Mouse (Mus musculus) embryo, embryonic 10.5 days (tissue): ENCODE measurements around the gene Scube1.

ENCODE experiments used
- DNase-seq: peaks from one replicate; pipeline ENCODE4 v3.0.0-alpha.2; 2015; ENCODE audit warnings: low spot score

Gene Scube1

DNA sequence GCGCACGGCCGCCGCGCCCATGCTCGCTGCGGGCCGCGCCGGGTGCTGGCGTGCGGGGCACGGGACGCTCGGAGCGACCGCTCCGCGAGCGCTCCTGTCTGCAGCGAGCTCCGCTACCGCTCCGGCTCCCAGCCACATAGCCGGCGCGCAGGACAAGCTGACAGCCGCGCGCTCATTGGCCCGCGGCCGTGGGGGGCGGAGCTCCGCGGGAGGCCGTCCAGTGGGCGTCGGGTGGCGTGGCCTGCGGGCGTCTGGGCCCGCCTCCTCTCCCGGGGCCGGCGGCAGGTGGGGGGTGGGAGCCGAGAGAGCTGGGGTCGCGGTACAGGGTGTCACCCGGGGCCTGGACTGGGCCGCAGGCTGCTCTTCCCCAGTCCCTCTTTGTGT lies at the start of gene Scube1:
Scube1 (minus strand) TSS at position 136 of the 384 bp plus-strand sequence.
- DNase-seq, result peak; percentile 93

DNA sequence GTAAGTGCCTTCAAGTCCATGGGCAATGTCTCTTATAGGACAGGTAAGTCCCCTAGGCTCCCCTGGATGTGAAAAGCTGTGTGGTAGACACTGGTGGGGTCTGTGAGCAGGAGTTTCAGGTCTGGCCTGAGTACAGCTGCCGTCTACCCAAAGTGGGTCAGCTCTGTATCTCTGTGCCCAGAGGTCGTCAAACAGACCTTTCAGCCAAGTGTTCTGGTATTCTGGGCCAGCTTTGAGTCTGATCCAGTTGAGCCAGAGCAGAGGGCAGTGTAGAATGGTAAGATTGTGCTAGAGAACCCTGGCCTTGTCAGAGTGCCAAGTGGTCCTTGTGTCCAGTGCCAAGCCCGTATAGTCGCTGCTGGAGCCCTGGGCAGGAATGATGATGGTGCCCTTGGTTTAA lies 48.1 kb upstream of the Scube1 start:
- no peak for DNase-seq

DNA sequence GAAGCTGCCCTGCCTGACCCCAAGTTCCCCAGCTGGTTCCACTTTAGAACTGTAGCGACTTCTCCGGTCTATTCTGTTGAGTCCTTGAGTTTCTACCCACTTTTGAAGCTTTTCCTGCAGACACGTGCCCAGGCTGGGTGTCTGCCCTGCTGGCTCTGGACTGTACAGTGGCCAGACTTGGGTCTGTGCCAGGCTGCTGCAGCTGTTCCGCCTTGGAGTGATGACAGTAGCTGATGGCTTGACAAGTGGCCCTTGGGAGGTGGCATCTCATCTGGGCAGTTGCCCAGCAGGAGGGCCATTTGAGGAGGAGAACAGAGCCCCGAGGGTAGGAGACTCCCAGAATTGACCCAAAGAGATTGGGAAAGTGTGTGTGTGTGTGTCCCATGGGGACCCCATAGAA lies 47.6 kb upstream of the Scube1 start:
- no peak for DNase-seq

DNA sequence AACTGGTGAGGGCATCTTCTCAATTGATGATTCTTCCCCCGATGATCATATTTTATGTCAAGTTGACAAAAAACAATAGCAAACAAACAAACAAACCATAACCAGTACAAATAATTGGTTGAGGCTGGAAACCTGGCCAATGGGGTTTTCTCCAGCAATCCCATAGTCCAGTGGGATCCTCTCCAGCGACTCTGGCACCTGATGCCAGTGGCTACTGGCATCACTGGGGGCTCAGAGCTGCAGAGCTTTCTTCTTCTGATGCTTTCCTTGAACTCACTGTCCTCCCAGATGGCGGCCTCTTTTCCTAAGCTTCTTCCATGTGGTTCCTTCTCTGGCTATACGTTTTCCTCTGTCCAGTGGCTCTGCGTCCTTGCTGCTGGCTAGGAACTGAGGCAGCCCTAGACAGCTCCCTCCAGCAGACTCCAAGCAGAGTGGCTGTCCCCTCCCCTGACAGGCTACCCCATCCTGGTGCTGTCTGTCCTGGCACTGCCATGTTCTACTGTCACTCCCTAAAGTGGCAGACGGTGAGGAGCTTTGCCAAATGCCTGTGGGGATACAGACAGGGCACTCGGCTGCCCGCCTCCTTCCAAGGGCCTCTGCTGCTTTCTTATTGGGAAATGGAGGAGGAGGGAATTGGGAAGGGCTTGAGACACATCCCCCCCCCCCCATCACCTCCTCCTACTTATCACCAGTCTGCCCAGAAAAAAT lies 46.7 kb upstream of the Scube1 start:
- DNase-seq, result no peak

DNA sequence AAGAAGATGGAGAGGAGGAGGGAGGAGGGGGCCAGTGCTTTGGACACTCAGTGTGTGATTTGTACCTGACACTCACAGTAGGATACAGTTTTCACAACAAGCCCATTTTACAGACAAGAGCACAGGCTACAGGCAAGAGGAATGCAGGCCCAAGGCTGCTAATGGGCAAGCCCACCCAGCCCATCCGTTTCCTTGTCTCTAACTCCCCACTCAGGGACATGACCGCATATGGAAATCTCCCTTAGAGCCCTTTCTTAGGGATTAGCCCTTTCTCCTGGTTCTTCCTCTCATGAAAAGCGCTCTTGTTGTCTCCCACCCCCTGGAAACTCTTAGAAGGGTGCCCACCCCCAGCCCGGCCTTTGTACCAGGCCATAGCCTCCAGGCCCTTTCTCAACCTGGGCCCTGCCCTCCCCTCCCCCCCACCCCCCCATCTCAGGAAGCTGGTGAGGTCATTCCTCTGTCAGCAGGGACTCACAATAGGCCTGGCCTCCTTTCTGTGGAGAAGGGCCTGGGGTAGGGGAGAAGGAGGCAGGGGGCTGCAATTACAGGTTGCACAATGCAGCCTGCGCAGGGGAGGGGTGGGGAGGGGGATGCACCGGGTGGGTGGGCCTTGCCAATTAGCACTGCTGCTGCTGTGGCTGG lies 40.7 kb upstream of the Scube1 start:
- peak; percentile 64 for DNase-seq

DNA sequence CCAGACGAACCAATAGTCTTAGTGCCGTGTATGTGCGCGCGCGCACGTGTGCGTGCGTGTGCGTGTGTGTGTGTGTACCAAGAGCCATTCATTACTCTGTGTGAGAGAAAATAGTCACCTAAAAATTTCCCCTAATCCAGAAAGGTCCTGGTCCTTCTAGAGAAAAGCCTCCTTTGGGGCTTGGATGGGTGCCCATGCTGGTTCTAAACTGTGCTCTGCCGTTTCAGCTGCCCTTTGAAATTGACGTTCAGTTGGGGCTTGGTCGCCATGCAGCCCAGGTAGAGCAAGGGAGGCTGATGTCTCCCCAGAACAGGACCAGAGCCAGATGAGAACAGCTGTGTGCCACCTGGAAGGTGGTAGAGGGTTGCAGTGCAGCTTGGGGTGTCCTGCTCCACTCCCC lies 36.7 kb upstream of the Scube1 start:
- no peak for DNase-seq

DNA sequence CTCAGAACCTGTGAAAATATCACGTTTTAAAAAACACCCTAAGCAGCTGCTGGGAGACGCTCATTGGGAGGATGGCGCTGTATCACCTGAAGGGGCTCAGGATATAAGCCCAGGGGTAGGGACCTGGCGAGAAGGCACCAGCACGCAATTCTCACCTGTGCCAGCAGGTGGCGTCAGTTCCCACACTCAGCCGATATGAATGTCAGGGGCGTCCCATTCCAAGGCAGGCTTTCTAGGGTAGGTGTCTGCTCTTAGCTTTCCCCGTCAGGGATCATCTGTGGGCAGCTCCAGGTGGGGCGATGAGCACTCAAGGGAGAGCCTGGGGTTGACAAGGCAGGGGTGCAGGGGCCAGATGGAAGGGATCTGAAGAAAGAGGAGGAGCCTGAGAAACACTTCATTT lies 35.9 kb upstream of the Scube1 start:
- DNase-seq, result peak; percentile 78

DNA sequence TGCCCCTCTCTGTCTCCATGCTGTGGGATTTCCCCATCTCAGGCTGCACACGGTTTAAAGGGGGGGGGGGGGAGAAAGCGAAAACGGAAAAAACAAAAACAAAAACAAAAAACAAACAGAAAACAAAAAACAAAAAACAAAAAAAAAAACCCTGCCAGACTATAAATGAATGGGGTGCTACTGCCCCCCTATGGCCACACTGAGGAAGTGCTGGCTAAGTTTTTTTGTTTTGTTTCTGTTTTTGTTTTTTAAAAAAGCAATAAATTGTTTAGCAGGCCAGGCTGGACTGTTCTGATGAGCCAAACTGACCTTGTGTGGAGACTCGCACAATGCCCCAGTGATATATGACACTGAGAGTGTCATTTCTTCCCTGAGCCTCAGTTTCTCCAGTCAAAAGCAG lies 34.1 kb upstream of the Scube1 start:
- DNase-seq, result no peak

DNA sequence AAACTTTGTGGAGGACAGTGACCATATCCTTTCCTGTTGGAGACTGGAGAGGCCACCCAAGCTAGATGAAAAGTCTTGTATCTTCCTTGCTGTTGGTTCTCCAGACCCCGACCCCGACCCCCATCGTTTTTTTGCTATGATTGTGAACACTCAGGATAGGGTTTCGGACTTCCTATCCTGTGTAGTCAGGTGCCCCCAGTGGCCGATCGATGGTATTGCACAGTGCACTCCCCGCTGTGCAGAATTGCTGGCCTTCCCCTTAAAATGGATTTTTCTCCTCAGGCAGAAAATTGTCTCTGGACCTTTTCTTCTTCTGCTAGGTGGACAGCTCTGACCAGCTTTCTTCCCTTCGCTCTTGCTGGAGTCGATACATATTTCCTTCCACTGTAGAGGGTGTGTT lies 31.9 kb upstream of the Scube1 start:
- DNase-seq, result peak; percentile 83

DNA sequence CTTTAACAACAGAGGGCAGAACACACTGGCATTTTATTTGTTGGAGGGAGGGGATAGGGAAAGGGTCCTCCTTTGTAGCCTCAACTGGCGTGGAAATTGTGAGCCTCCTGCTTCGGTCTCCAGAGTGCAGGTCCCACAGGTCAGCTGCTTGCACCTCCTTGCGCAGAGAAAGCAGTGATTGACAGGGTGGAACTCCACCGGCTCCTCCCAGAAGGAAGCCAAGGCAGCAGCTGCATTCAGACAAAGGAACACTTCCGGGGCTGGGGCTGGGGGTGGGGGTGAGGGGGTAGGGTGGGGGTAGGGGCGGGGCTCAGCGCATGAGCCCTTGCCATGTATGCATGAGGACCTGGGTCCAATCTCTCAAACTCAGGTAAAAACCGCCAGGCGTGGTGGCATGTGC lies 24.6 kb upstream of the Scube1 start:
- DNase-seq, result no peak

DNA sequence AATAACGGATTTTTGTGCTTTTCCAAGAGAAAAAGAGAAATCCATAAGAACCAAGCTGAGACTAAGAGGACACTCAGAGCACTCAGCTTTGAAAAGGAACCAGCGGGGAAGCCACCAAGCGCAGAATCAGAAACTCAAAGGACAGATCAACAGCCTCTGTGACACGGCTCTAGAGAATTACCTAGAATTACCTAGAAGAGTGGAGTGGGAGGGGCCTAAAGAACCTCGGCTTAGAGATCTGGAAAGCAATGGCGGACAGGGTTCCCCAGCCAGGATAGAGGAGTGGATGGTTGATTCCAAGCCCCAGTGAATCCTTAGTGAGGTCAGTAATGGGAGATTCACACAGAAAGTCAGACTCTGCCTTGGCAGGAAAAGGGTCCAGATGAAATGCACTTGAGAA lies 24.2 kb upstream of the Scube1 start:
- no peak for DNase-seq

DNA sequence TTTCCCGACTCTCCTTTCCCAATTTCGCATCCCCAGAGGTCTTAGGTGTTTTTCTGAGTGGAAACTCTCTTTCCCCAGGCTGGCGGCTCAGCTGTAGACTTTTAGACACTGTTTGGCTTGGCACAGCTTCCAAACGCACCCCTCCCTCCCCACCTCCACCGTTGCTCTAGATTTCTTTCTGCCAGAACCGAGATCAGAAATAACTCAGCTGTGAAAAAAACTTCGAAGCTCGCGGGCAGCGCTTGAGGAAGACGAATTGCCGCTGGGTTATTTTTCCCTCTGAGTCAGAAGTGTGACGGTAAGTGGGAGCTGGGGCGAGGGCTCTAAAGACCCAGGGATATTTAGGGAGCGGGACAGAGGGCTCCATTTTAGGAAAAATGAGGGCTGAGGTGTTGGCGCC lies 21.5 kb upstream of the Scube1 start:
- no peak for DNase-seq

DNA sequence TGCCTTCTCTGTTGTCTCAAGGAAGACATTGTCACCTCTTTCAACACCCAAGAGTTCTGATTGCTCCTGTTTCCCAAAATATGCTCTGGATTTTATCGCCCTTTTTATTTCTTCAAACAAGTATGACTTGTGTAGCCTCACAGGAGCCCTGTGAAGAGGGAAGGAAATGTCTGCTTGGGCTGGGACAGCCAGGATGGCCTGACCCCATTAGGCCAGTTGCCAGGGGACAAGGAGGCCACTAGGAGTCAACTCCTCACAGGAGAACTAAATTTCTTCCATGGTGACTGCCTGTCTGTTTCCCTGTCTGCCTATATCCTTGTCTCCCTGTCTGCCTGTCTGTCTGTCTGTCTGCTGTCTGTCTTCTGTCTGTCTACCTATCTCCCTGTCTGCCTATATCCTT lies 17.2 kb upstream of the Scube1 start:
- no peak for DNase-seq

DNA sequence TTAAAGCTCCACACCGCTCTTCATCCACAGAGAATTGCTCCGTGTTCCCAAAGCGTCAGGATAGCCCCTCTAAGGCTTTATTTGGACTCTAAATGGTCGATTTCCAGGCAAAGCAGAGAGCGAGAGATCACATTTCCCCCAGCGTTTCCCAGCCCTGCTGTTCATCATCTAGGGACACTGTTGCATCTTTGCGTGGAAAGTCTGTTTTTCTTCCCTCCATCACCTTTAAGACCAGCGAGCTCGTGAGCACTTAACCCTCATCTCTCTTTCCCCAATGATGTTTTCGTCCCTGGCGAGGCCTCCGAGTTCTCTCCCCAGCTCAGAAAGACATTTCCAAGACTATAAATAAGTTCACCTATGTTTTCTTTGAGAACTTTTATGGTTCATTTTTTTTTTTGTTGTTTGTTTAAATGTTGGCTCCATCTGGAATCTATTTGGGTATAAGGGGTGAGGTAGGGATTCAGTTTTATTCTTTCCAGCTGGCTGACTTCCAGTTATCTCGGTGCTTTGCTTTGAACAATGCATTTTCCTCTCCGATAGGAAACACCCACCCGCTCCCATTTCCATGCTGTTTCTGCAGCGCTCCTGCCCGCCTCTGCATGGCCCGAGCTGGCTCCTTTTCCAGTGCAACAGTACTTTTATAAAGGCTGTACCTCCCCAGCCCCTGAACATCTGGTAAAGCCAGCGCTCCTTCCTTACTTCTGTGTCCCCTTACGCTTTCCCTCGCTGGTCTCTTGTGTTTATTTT lies 16.0 kb upstream of the Scube1 start:
- peak; percentile 79 for DNase-seq

DNA sequence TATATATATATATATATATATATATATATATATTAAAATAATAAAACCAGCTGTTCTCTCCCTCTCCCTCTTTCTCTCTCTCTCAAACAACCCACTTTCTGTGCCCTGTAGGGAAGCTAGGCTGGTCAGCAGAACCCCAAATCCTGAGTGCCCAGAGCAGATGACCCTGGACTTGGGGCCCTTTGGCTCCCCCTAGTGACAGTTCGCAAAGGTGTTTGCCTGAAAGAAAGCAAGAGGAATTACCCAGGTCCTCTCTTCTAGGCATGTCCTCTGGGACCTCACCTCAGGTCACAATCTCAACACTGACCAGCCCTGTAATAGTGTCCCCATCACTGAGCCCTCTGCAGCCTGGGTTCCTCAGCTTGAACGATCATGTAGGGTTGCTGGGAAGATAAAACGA lies 2.8 kb upstream of the Scube1 start:
- peak; percentile 87 for DNase-seq

DNA sequence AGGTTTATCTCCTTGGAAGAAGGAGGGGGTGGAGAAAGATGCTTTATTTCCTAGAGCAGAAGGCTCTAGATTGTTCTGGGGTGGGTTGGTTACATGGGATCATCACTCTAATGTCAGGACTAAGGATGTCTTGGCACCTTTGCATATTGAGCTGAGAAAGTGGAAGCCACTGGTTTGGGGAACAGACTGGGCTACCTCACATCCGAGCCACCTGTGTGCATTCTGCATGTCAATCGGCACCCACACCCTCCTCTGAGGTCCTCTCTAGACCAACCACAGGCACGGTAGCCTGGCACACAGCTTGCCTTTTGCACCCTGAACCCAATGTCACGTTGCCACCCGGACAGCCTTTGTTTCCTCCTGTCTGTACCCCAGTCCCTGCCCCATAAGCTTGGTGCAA lies 1.9 kb upstream of the Scube1 start:
- no peak for DNase-seq

DNA sequence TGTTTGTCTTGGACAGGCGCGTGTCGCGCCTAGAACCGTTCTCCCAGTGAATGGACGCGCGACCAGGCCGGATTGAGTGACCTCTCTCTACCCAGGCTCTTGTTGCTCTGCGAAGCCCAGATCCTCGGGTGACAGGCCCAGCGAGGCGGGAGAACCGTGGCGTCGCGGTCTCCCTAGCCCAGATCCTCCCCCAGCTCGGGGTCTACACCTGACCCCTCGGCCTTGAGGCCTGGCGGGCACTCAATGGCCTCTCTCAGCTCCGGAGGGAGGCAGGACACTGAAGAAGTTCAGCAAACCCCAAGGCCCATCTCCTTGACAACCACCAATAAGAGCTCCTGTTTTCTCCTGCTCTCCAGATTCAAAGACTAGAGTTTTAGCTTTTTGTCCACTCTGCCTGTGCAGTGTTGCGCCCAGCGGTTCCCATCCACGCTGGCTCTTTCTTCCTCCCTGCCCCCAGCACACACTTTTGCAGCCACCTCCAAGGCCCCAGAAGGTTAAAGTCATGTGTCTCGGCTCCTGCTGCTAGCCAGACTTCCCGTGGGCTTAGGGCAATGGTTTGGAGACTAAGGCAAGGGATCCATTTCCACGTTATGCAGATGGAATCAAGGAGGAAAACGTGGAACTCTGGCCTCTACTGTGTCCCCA lies 857 bp upstream of the Scube1 start:
- peak; percentile 77 for DNase-seq

DNA sequence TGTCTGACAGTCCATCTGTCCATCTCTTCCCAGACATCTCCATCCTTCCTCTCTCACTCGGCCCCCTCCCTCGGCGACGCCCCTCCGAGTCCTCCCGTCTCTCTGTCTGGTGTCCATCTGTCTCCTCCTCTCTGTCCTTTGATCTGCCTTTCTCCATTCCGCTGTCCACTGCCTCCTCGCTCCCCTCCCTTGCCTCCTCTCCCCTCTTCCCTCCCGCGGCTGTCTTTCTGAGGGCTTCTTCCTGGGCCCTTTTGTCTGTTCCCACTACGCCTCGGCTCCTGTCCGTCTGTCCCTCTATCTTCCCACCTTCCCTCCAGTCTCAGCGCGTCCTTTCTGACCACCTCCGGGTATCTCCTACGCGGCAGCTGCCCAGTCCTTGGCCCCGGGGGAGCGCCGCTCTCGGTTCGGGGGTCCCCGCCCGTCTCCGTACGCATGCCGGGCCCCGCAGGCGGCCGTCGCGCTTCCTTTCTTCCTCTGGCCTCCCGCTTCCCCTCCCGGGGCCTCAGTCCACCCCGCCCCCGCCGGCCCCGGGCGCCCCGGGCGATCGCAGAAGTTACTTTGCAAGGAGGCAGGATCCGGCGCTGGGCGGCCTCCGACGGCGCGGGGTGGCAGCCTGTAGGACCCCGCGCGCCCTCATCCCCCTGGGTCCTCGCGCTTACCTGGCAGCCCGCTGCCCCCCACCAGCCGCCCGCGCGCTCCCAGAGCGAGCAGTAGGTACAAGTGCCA lies 498 bp downstream of the Scube1 start:
- peak; percentile 57 for DNase-seq

DNA sequence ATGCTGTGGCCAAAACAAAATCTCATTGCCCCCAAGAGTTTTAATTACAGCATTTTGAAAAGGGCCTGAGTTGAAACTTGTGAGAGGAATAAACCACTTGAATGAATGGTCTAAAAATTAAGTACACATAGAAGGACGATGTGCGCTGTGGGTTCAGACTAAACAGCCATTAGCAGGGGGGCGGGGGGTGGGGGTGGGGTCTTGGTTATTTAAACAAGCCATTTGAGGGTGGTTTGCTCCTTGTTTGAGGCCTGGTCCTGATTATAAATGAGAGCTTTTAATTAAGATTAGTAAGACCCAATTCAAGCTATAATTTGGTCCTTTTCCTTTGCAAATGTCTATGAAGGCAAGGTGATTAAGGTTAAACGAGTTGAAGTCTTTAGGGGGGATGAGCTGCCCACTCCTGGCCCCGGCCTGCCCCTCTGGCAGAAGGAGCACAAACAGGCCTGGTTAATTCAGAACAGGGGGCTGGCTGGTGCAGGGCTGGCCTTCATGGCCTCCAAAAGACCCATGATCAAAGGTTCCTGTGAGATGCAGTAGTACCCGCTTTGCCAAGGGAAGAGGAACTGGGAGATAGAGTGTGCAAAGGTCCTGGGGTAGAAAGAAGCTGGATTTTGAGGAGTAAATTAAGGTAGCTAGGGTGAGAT lies 9.1 kb downstream of the Scube1 start:
- DNase-seq, result no peak

DNA sequence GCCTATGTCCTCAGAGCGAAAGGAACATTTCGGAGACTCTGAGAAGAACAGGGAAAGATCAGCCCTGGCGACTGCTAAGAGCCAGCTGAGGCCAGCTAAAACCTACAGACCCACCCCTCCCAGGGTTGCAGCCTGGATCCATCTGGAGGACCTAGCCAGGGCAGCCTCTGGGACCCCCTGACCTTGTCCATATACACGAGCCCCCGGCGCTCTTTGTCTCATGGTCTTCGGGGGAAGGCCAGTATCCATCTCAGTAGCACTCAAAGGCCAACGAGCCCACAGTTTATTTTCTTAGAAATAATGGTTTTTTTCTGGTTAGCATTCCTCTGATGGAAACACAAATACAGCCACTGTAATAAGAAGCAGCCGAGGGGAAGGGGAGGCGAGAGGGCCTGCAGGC lies 12.0 kb downstream of the Scube1 start:
- peak; percentile 53 for DNase-seq

DNA sequence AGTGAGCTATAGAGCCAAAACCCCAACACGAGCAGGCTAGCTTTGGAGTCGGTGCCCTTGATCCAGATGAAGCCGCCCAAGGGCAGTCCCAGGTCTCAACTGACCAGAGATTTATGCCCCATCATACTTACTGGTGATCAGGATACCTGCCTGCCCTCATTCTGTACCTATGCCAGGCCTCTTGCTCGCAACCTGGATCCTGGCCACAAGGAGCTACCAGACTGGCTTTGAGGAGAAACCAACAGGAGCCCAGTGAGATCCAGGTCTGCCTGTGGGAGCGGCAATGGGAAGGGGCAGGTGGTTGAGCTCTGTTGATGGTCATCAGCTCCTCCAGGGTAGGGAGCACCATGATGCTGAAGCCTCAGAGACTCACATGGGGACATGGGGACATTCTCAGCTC lies 12.5 kb downstream of the Scube1 start:
- no peak for DNase-seq
